Mouse (Mus musculus): ENCODE results near the gene Adam33. TPM values are rescaled to one million over a fixed set of nuclear protein-coding genes. Genes with fewer than 3 reads are reported as not detected.

Adam33 gene
- total and polyA plus RNA-seq, 3 experiments = 0.17 to 0.21 TPM; not detected in 1

GRCm38 (mm10) chr2:131097087-131097486 is 33.5 kb upstream of the Adam33 start:
- H3K27ac ChIP-seq (ENCODE audit: insufficient read depth, low read depth) = no peak overlapping the region
- H3K4me3 ChIP-seq (replicated peaks in 1 of 3; ENCODE audit: low read depth in 2 of 3, low read length in 2 of 3, poor library complexity in 1 of 3) = peak overlapping the region in 1 of 3 experiments; percentile 41
- H3K4me1 ChIP-seq (ENCODE audit: control insufficient read depth in 1 of 2, insufficient read depth in 2 of 2) = peaks cover 0 to 2% of the 10 kb centered on the region in 2 experiments; a peak in 2 of 4 replicates
- dilution Hi-C loops (cut with MboI; ENCODE audit: extremely low pct_ligation_motif_present, extremely low pct_unique_long_range_greater_than_20kb, low sequenced_read_pairs) = no loop called here
- H3K79me2 ChIP-seq (replicated peaks; ENCODE audit: control insufficient read depth, extremely low read depth, insufficient read depth, poor library complexity, severe bottlenecking) = no peaks in the 10 kb centered on the region
- no peak overlapping the region for H3K9ac ChIP-seq (ENCODE audit: insufficient read depth, low read depth)
- H3K36me3 ChIP-seq (replicated peaks in 1 of 2; ENCODE audit: control insufficient read depth in 1 of 2, insufficient read depth in 1 of 2, low read length in 1 of 2) = no peaks in the 10 kb centered on the region
- H3K9me3 ChIP-seq (replicated peaks; ENCODE audit: low read length) = no peaks in the 10 kb centered on the region
- H3K27me3 ChIP-seq (replicated peaks) = peaks cover 3% of the 10 kb centered on the region
- no peak for TF ChIP-seq TBP (conservative IDR thresholded peaks at IDR 0.05; ENCODE audit: low read depth, low read length)
- no peak for TF ChIP-seq JUN (IDR thresholded peaks at IDR 0.05; ENCODE audit: insufficient read depth, low read depth, low read length)
- no peak for TF ChIP-seq RAD21 (IDR thresholded peaks at IDR 0.05; ENCODE audit: low read depth, low read length)
- TF ChIP-seq GABPA (IDR thresholded peaks at IDR 0.05; ENCODE audit: insufficient replicate concordance, low read depth, low read length) = no peak
- no peak for TF ChIP-seq CHD1 (IDR thresholded peaks at IDR 0.05; ENCODE audit: low read depth, low read length)
- no peak for TF ChIP-seq MEF2A (IDR thresholded peaks at IDR 0.05; ENCODE audit: borderline replicate concordance, low read depth, low read length)
- no peak for TF ChIP-seq ELF1 (IDR thresholded peaks at IDR 0.05; ENCODE audit: low read depth, low read length)
- no peak for TF ChIP-seq USF2 (conservative IDR thresholded peaks at IDR 0.05; ENCODE audit: low read depth, low read length)
- no peak for TF ChIP-seq BHLHE40 (IDR thresholded peaks at IDR 0.05; ENCODE audit: low read depth, low read length)
- TF ChIP-seq HCFC1 (IDR thresholded peaks at IDR 0.05; ENCODE audit: low read depth, low read length) = no peak
- H3K4me2 ChIP-seq (ENCODE audit: insufficient read depth, low read depth, poor library complexity, severe bottlenecking) = no peak overlapping the region
- DNase-seq (ENCODE audit: extremely low read depth) = no peak
- in situ Hi-C loops (cut with MboI; ENCODE audit: low pct_ligation_motif_present, low pct_unique_long_range_greater_than_20kb, low sequenced_read_pairs) = loop anchor here (5.0 to 25.0 kb wide), 2 partner anchors 305 to 415 kb away; no protein-coding TSS in a partner anchor

GRCm38 (mm10) chr2:131096101-131096795 is 32.6 kb upstream of the Adam33 start:
- Histone ChIP-seq H3K27me3 (replicated peaks) (peaks cover 3% of the 10 kb centered on the region), H3K9ac (ENCODE audit: insufficient read depth, low read depth) (no peak overlapping the region), H3K4me3 (replicated peaks in 1 of 3; ENCODE audit: low read depth in 2 of 3, low read length in 2 of 3, poor library complexity in 1 of 3) (no peak overlapping the region), H3K9me3 (replicated peaks; ENCODE audit: low read length) (no peaks in the 10 kb centered on the region), H3K27ac (ENCODE audit: insufficient read depth, low read depth) (no peak overlapping the region), H3K36me3 (replicated peaks in 1 of 2; ENCODE audit: control insufficient read depth in 1 of 2, insufficient read depth in 1 of 2, low read length in 1 of 2) (no peaks in the 10 kb centered on the region), H3K79me2 (replicated peaks; ENCODE audit: control insufficient read depth, extremely low read depth, insufficient read depth, poor library complexity, severe bottlenecking) (no peaks in the 10 kb centered on the region), H3K4me1 (ENCODE audit: control insufficient read depth in 1 of 2, insufficient read depth in 2 of 2) (peaks cover 2% of the 10 kb centered on the region in 2 experiments; a peak in 3 of 4 replicates), H3K4me2 (ENCODE audit: insufficient read depth, low read depth, poor library complexity, severe bottlenecking) (0 out of 2 replicates have a peak overlapping the region, but pooled peaks have one; percentile 22)
- dilution Hi-C loops (cut with MboI; ENCODE audit: extremely low pct_ligation_motif_present, extremely low pct_unique_long_range_greater_than_20kb, low sequenced_read_pairs) (no loop called here), in situ Hi-C loops (cut with MboI; ENCODE audit: low pct_ligation_motif_present, low pct_unique_long_range_greater_than_20kb, low sequenced_read_pairs) (loop anchor here (5.0 to 25.0 kb wide), 2 partner anchors 306 to 416 kb away; no protein-coding TSS in a partner anchor)
- TF ChIP-seq E2F4 (IDR thresholded peaks at IDR 0.05; ENCODE audit: insufficient replicate concordance, low read depth, low read length) = no peak
- no peak for TF ChIP-seq TBP (conservative IDR thresholded peaks at IDR 0.05; ENCODE audit: low read depth, low read length)
- TF ChIP-seq MAZ (IDR thresholded peaks at IDR 0.05; ENCODE audit: low read depth, low read length) = no peak
- no peak for TF ChIP-seq USF2 (conservative IDR thresholded peaks at IDR 0.05; ENCODE audit: low read depth, low read length)
- no peak for TF ChIP-seq POLR2AphosphoS2 (IDR thresholded peaks at IDR 0.05; ENCODE audit: low read depth, low read length)
- TF ChIP-seq MAX (IDR thresholded peaks at IDR 0.05; ENCODE audit: low read length) = no peak
- TF ChIP-seq ZNF384 (IDR thresholded peaks at IDR 0.05; ENCODE audit: low read depth, low read length) = no peak
- no peak for DNase-seq (ENCODE audit: extremely low read depth)

Data from CH12.LX (cell line).